Mouse (Mus musculus) forebrain, embryonic 16.5 days (tissue): ENCODE data around the gene Coasy. TPM values are rescaled to one million over a fixed set of nuclear protein-coding genes. Genes with fewer than 3 reads are reported as not detected.

Source experiments
- ATAC-seq: fragments of 200-750 bp; cut with Nextera tagmentation; 2 replicates; pipeline ENCODE4 v1.8.0; 2017; ENCODE audit warnings: mild to moderate bottlenecking, moderate library complexity
- H3K27ac ChIP-seq: fragments of 300-500 bp; sonication (generic); 2 replicates; pipeline ENCODE4 v1.5.1; 2014; ENCODE audit warnings: low read length, control low read depth
- H3K27me3 ChIP-seq: fragments of 300-500 bp; sonication (generic); replicated peaks from 2 replicates; pipeline ENCODE4 v1.6.1; 2014; ENCODE audit warnings: low read length; ENCODE audit not compliant: control insufficient read depth, insufficient read depth
- H3K36me3 ChIP-seq: fragments of 300-500 bp; sonication (generic); 2 replicates; pipeline ENCODE4 v1.6.1; 2014; ENCODE audit not compliant: control insufficient read depth, insufficient read depth
- H3K4me1 ChIP-seq: fragments of 300-500 bp; sonication (generic); replicated peaks from 2 replicates; pipeline ENCODE4 v1.6.1; 2014; ENCODE audit warnings: low read length; ENCODE audit not compliant: control insufficient read depth, insufficient read depth
- H3K4me2 ChIP-seq: fragments of 300-500 bp; sonication (generic); 2 replicates; pipeline ENCODE4 v1.6.1; 2014; ENCODE audit warnings: mild to moderate bottlenecking, low read length, control low read depth
- H3K4me3 ChIP-seq: fragments of 300-500 bp; sonication (generic); replicated peaks from 2 replicates; pipeline ENCODE4 v1.5.1; 2014; ENCODE audit warnings: mild to moderate bottlenecking, low read length, control low read depth
- H3K9ac ChIP-seq: fragments of 300-500 bp; sonication (generic); replicated peaks from 2 replicates; pipeline ENCODE4 v1.6.1; 2014; ENCODE audit warnings: low read depth, low read length, control low read depth
- H3K9me3 ChIP-seq: fragments of 300-500 bp; sonication (generic); 2 replicates; pipeline ENCODE4 v1.6.1; 2016; ENCODE audit warnings: low read length; ENCODE audit not compliant: control insufficient read depth
- WGBS: fragments of 180-500 bp; shearing (Covaris S2); extraction: QIAGEN DNeasy Blood & Tissue Kit; methylation state at CpG from one replicate; pipeline ENCODE4 v1.1.7; 2014; 5-methylcytosine and 5-hydroxymethylcytosine counted together
- polyA plus RNA-seq: library from polyadenylated mRNA; unstranded; fragments of >200 nt; fragmentation: Nextera tagmentation; extraction: Ambion mirVana; gene quantifications from 2 replicates; pipeline ENCODE4 v1.2.1, GENCODE M21; 2015

The Coasy gene
- polyA plus RNA-seq, 1 experiment from 2014 or later = 48.1 TPM

DNA sequence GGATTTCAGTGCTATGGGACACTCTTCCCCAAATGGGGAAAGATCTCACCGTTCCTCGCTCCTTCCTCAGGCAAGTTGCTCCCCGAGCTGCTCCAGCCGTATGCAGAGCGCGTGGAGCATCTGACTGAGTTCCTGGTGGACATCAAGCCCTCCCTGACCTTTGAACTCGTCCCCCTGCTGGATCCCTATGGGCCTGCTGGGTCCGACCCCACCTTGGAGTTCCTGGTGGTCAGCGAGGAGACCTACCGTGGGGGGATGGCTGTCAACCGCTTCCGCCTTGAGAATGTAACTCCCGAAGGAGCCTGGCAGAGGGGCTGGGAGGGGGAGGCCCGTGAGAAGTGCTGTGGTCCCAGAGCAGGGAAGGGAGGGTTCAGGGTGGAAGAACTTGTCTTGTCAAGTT lies 1.9 kb downstream of the Coasy start:
- H3K9ac ChIP-seq = no peak overlapping the region
- H3K27me3 ChIP-seq = peaks cover 18% of the 10 kb centered on the region
- H3K4me1 ChIP-seq = peaks cover 38% of the 10 kb centered on the region
- H3K4me2 ChIP-seq = no peak overlapping the region
- no peaks in the 10 kb centered on the region for H3K9me3 ChIP-seq
- 85% methylated on average over 14 of the region's 14 CpGs for WGBS
- no peak for ATAC-seq
- H3K27ac ChIP-seq = no peak overlapping the region
- H3K4me3 ChIP-seq = no peak overlapping the region
- H3K36me3 ChIP-seq = no peaks in the 10 kb centered on the region; the same call in 1 of the 2 replicates

DNA sequence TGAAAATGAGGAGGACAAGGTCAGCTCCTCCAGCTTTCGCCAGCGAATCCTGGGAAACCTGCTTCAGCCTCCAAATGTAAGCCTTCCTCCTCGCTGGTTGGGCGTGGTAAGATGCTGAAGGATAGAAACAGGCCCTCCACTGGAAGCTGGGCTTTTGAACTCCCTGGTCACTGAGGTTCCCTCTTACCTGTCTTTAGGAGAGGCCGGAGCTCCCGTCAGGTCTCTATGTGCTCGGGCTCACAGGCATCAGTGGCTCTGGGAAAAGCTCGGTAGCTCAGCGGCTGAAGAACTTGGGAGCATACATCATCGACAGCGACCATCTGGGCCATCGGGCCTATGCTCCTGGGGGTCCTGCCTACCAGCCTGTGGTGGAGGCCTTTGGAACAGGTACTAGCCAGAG lies 2.4 kb downstream of the Coasy start:
- Histone ChIP-seq H3K36me3 (peaks cover 4% of the 10 kb centered on the region; the same call in 1 of the 2 replicates), H3K27ac (no peak overlapping the region), H3K9ac (no peak overlapping the region), H3K4me2 (no peak overlapping the region), H3K27me3 (peaks cover 13% of the 10 kb centered on the region), H3K9me3 (no peaks in the 10 kb centered on the region), H3K4me3 (no peak overlapping the region), H3K4me1 (peaks cover 38% of the 10 kb centered on the region)
- no peak for ATAC-seq
- WGBS = 90% methylated on average over 12 of the region's 12 CpGs

DNA sequence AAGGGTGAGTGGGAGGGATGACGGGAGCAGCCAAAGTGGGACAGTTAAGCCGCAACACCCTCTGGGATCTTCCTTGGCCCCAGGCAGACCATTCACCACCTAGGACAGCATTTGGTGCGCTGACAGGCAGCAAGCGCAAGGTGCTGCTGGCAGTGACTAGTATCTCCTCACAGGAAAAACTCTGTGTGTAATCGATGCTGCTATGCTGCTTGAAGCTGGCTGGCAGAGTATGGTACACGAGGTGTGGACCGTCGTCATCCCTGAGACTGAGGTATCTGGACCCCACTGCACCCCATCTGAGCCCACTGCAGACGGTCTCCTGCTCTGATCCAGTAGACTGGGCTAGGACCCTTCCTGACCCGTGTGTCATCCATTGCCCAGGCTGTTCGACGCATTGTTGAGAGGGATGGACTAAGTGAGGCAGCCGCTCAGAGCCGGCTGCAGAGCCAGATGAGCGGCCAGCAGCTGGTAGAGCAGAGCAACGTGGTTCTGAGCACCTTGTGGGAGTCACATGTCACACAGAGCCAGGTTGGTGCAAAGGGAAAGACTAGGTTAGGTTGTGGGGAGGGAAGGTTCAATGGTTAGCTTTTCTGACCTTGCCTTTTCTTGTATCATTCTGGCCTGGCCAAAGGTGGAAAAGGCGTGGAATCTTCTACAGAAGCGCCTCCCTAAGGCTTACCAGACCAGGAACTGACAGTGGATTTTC lies 3.4 kb downstream of the Coasy start:
- WGBS = 93% methylated on average over 18 of the region's 18 CpGs
- no peak overlapping the region for H3K4me3 ChIP-seq
- no peak for ATAC-seq
- H3K27me3 ChIP-seq = peaks cover 3% of the 10 kb centered on the region
- H3K9me3 ChIP-seq = no peaks in the 10 kb centered on the region
- H3K36me3 ChIP-seq = peaks cover 14% of the 10 kb centered on the region
- peaks cover 38% of the 10 kb centered on the region for H3K4me1 ChIP-seq
- H3K4me2 ChIP-seq = no peak overlapping the region
- no peak overlapping the region for H3K9ac ChIP-seq
- no peak overlapping the region; the same call in 1 of the 2 replicates for H3K27ac ChIP-seq

DNA sequence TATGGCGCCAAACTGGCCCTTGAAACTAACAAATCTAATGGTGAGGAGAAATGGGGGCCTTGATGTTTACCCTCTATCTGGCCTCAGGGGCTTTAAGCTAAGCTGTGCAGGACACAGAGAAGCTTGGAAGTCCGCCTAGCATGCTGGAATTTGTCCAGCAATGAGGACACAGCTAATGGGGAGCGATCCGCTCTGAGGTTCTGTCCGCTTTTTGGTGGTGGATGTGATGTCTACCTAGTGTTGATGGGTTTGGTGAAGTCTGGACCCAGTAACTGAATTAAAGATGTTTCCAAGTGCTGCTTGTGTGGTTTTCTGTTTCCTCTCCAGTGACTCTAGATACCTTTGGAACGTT lies 3.9 kb downstream of the Coasy start:
- no peaks in the 10 kb centered on the region for H3K27me3 ChIP-seq
- peak overlapping the region; percentile 88 for H3K27ac ChIP-seq
- WGBS = 79% methylated on average over 6 of the region's 6 CpGs
- peak overlapping the region; percentile 59 for H3K4me3 ChIP-seq
- peak overlapping the region; percentile 75; the same call in 1 of the 2 replicates for H3K9ac ChIP-seq
- H3K4me1 ChIP-seq = peaks cover 38% of the 10 kb centered on the region
- peaks cover 19% of the 10 kb centered on the region for H3K36me3 ChIP-seq
- H3K9me3 ChIP-seq = no peaks in the 10 kb centered on the region
- H3K4me2 ChIP-seq = peak overlapping the region; percentile 87
- no peak for ATAC-seq

DNA sequence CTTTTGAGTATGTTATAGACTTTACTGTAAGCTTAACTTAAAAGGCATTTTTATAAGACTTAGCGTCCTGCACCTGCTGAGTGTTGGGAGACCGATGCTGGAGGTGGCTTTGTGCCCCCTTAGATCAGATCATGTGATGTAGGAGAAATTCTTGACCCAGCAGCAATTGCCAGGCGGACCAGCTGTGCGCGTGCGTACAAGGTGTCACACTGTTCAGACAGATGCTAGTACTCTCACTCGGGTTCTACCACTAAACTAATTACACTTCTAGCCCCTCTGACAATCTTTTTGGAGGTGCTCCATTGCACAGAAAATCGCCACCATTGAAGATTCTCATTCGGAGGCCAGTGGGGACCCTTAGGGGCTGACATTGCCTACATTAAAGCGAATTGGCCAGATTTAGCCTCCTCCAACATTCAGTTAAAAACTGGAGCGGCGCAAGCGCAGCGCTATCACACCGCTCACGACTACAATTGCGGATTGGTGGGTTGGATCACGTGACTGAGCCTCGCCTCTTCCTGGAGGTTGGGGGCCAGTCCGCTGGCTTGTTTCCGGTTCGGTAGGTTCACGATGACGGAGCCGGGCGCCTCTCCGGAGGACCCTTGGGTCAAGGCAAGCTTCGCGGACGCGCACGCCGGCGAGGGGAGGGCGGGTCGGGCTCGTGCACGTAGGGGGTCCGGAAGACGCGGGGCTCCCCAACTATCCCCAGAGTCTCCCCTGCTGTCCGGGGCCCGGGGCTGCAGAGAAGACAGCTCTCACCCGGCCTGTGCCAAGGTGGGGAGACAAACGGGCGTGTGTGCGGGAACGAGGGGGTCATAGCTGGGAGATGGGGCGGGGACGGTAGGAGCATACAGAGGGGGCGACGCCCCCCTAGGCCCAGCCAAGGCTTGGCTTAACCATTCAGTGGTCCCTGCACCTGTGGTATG lies 4.7 kb downstream of the Coasy start, which contains the start of gene Mlx:
Mlx (plus strand) TSS at position 522 of the 926 bp plus-strand sequence.
- H3K9ac ChIP-seq = peak within 1 kb of the TSS; percentile 75
- no peaks in the 10 kb centered on the region for H3K27me3 ChIP-seq
- peak within 1 kb of the TSS; percentile 59 for H3K4me3 ChIP-seq
- peak within 1 kb of the TSS; percentile 88 for H3K27ac ChIP-seq
- peak within 1 kb of the TSS; percentile 87 for H3K4me2 ChIP-seq
- peaks cover 25% of the 10 kb centered on the region for H3K36me3 ChIP-seq
- under 1% methylated on average over 51 of the region's 52 CpGs for WGBS
- H3K4me1 ChIP-seq = peaks cover 33% of the 10 kb centered on the region
- H3K9me3 ChIP-seq = no peaks in the 10 kb centered on the region
- ATAC-seq = peak; percentile 80

DNA sequence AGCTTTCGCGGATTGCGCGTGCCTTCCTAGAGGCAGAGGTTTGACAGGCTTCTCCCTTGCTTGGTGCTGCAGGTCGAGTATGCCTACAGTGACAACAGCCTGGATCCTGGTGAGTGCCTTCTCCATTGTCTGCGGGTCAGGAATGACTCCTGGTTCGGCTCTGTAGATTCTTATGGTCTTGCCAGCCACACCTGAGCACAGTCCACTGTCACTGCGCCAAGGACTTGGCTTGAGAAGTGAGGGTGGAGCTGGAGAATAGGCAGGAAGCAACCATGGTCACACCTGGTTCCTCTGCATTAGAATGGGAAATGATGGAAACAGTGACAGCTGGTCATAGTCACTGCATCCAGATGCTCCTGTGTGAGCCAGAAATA lies 5.3 kb downstream of the Coasy start:
- H3K27me3 ChIP-seq = no peaks in the 10 kb centered on the region
- H3K4me2 ChIP-seq = peak overlapping the region; percentile 87
- no peaks in the 10 kb centered on the region for H3K9me3 ChIP-seq
- ATAC-seq = no peak
- peak overlapping the region; percentile 88; the same call in 1 of the 2 replicates for H3K27ac ChIP-seq
- peaks cover 31% of the 10 kb centered on the region for H3K36me3 ChIP-seq
- peak overlapping the region; percentile 75 for H3K9ac ChIP-seq
- 12% methylated on average over 8 of the region's 8 CpGs for WGBS
- peak overlapping the region; percentile 59 for H3K4me3 ChIP-seq
- H3K4me1 ChIP-seq = peaks cover 33% of the 10 kb centered on the region

DNA sequence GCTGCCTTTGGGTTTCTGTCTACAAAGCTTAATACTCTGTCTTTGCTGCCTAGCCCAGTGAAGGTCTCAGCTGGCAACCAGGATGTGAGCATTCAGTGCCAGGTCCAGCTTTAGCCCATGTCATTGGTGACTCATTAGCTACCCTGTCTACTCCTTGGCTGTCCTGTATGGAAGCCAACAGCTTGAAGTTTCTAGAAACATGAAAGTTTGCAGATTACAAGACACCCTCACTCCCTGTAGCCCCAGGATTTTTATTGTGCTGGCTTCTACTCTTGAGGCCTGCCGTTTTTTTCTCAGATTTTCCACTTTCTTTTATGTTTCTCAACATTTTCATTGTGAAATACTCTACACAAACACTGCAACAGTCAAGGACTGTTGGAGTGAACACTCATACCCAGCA lies 7.6 kb downstream of the Coasy start:
- 85% methylated on average over 1 of the region's 1 CpGs for WGBS
- Histone ChIP-seq H3K4me1 (peaks cover 32% of the 10 kb centered on the region), H3K27me3 (no peaks in the 10 kb centered on the region), H3K9ac (no peak overlapping the region), H3K9me3 (no peaks in the 10 kb centered on the region), H3K27ac (no peak overlapping the region), H3K36me3 (peaks cover 35% of the 10 kb centered on the region), H3K4me3 (no peak overlapping the region), H3K4me2 (no peak overlapping the region)
- no peak for ATAC-seq

DNA sequence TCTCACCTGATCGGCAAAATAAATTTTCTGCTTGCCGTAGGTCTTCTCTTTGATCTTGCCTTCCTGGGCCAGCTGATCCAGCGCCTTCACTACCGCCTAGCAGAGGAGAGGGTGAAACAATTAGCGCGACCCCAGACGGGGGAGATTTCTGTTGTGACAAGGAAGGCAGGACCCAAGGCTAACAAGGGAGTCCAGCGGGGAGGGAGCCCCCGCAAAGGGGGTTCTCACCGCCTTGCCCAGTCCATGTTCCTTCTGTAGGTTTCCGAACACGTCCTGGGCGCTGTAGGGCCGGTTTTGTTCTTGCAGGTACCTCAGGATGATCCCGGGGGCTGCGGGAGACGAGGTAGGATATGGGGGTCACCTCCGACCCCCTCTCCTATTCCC lies 12.6 kb downstream of the Coasy start:
- peak overlapping the region; percentile 73 for H3K9ac ChIP-seq
- peak overlapping the region; percentile 56; the same call in 1 of the 2 replicates for H3K27ac ChIP-seq
- peaks cover 11% of the 10 kb centered on the region for H3K4me1 ChIP-seq
- peak overlapping the region; percentile 82 for H3K4me2 ChIP-seq
- peak overlapping the region; percentile 71 for H3K4me3 ChIP-seq
- H3K27me3 ChIP-seq = no peaks in the 10 kb centered on the region
- 0% methylated on average over 18 of the region's 18 CpGs for WGBS
- ATAC-seq = peak; percentile 57; the same call in 1 of the 2 replicates
- peaks cover 56% of the 10 kb centered on the region for H3K36me3 ChIP-seq
- H3K9me3 ChIP-seq = no peaks in the 10 kb centered on the region

DNA sequence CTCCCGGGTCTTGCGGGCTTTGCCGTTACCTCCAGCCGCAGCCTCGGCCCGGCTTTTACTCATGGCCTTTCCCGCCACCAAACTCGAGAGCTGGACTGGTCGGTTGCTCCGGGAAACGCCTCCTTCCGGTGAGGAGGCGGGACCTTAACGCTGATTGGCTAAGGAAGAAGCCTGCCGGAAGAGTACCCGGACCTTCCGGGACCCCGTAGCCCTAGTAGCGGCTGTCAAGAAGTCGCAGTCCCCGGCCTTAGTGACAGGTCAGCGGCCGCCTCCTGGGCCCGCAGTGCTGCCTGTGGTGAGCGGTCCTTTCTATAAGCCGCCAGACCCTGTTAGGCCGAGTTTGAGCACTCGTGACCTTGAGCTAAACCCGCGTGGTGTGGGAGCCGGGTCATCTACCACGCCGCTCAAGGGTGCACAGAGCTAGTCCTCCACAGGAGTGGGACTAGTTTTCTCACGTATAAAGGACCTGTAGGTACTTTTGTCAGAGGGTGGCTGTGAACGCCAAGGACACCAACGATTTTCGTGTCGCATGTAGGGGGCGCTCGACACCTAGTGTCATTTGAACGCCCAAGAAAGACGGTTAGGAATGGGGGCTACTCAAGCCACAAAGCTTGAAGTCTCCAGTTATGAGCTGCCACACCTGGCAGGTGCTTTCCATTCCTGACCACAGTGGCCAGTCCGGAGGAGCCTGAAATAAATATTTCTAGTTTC lies 13.1 kb downstream of the Coasy start, which contains the start of gene Psmc3ip:
Psmc3ip (minus strand) TSS at position 123 of the 711 bp plus-strand sequence.
- H3K36me3 ChIP-seq = peaks cover 54% of the 10 kb centered on the region
- H3K27ac ChIP-seq = peak within 1 kb of the TSS; percentile 83
- H3K9me3 ChIP-seq = no peaks in the 10 kb centered on the region
- no peaks in the 10 kb centered on the region for H3K27me3 ChIP-seq
- peak within 1 kb of the TSS; percentile 71 for H3K4me3 ChIP-seq
- ATAC-seq = peak; percentile 98
- H3K9ac ChIP-seq = peak within 1 kb of the TSS; percentile 73
- under 1% methylated on average over 42 of the region's 43 CpGs for WGBS
- peaks cover 11% of the 10 kb centered on the region for H3K4me1 ChIP-seq
- peak within 1 kb of the TSS; percentile 82 for H3K4me2 ChIP-seq
